Mouse (Mus musculus): ENCODE data around the gene Mtmr14. TPM values are rescaled to one million over a fixed set of nuclear protein-coding genes. Genes with fewer than 3 reads are reported as not detected.

The Mtmr14 gene
- polyA plus RNA-seq, 1 experiment from 2014 or later, result 35.6 TPM

DNA sequence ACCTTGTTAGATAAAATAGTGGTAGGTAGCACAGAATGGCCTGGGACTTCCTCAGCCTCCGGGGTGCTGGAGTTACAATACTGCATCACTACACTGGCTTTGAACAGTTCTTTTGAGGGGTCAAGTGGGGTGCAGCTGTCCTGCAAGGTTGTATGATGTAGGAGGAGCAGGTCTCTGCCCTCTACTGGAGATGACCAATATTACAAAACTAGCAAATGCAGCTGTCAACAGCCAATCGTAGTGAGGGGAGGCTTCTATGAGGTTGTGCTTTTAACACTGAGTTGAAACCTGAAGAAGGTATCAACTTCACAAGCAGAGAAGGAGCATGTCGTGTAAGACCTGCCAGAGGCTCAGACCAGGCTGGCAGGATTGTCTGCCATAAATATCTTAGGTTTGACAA is 64.6 kb downstream of the Mtmr14 start:
- Histone ChIP-seq H3K4me3 (replicated peaks) (no peak overlapping the region), H3K36me3 (no peaks in the 10 kb centered on the region), H3K27me3 (no peaks in the 10 kb centered on the region), H3K27ac (replicated peaks) (no peak overlapping the region), H3K4me1 (0 out of 2 replicates have a peak, but pooled peaks cover 3% of the 10 kb centered on the region), H3K9ac (no peak overlapping the region), H3K9me3 (replicated peaks) (no peaks in the 10 kb centered on the region), H3K4me2 (replicated peaks) (no peak overlapping the region)
- no peak for ATAC-seq (ENCODE audit: insufficient number of reproducible peaks, low FRiP score, low TSS enrichment, low read depth)
- 23% methylated on average over 3 of the region's 3 CpGs for WGBS

DNA sequence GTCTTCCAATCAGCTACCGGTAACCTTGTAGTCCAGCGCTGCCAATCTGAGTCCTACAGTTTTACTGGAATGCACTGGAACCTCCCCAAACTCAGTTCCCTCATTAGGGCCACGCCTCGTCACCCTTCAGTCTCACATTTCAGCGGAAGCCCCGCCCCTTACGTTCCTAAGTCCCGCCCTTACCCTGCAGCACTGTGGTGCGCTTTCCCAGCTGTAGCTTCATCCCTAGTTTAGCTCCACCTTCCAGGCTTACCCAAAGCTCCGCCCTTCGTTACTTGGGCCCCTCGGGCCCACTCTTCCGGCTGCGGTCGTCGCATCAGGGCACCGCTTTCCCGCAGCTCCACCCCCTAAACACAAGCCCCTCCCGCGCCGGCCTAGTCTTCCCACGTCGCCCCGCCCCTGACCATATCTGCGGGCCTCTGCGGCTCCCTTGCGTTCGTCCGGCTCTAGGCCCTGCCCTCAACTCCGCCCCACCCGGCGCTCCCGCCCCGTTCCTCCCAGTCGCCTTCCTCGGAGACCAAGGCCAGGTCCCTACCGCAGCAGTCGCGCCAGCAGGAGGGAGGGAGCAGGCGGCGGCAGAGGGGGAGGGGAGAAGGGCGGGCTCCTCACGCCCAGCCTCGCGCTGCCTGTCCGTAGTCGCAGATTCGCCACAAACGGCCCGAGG is 68.8 kb downstream of the Mtmr14 start:
- Histone ChIP-seq H3K4me2 (replicated peaks) (peak overlapping the region; percentile 96), H3K27me3 (no peaks in the 10 kb centered on the region), H3K9me3 (replicated peaks) (no peaks in the 10 kb centered on the region), H3K36me3 (peaks cover 17% of the 10 kb centered on the region), H3K4me3 (replicated peaks) (peak overlapping the region; percentile 100), H3K9ac (peak overlapping the region; percentile 98), H3K4me1 (peaks cover 22% of the 10 kb centered on the region), H3K27ac (replicated peaks) (peak overlapping the region; percentile 99)
- peak; percentile 98 for ATAC-seq (ENCODE audit: insufficient number of reproducible peaks, low FRiP score, low TSS enrichment, low read depth)
- under 1% methylated on average over 47 of the region's 50 CpGs for WGBS

DNA sequence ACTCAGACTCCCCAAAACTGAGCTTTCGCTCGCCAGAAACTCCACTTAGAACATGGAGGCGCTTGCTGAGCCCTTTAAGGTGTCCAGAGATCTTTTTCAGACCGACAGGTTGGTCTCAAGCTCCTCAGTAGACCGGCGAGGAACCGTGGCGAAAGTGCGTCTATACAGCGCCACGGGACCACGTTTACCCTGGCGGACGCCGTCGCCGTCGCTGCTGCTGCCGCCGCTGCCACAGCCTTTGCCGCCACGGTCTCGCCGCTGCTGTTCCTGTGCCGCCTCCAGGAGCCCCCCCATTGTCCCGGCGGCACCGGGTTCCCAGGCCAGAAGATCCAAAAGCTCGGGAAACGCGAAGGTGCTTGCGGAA is 69.3 kb downstream of the Mtmr14 start, which contains the start of gene Brpf1:
Gene Brpf1, plus strand, starts transcription at position 152 of the 364 bp plus-strand sequence.
- Histone ChIP-seq H3K4me3 (replicated peaks) (peak within 1 kb of the TSS; percentile 100), H3K27me3 (no peaks in the 10 kb centered on the region), H3K36me3 (peaks cover 18% of the 10 kb centered on the region), H3K4me1 (peaks cover 22% of the 10 kb centered on the region), H3K27ac (replicated peaks) (peak within 1 kb of the TSS; percentile 99), H3K4me2 (replicated peaks) (peak within 1 kb of the TSS; percentile 96), H3K9me3 (replicated peaks) (no peaks in the 10 kb centered on the region), H3K9ac (peak within 1 kb of the TSS; percentile 98)
- peak; percentile 63 for ATAC-seq (ENCODE audit: insufficient number of reproducible peaks, low FRiP score, low TSS enrichment, low read depth)
- WGBS, result 0% methylated on average over 32 of the region's 32 CpGs

DNA sequence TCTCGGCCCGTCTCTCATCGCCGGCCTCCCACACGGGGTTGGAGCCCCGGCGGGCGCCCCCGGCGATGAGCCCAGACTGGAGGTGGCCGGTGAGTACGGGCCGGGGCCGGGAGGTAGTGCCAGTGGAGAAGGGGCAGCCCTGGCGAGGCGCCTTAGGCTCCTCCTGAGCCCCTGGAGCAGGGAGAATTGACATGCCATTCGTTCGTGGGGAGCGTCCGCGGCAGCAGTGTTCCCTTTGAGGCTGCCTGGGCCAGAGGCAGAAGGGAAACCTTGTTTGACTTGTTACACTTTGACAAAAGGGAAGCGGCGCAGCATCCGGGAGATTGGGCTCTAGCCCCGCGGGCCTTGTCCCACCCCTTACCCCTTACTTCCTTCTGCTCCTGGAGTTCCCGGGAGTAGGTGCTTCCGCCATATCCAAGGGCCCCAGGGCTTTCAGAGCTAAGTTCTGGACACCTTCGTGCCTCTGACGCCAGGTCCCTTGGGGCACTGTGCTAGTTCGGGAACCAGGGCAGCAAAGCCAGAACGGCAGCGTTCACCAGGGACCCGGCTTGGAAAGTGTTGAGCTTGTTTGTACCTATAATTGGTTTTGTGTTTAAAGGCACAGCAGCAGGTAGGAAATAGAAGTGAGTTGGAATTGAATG is 70.0 kb downstream of the Mtmr14 start:
- WGBS, result under 1% methylated on average over 32 of the region's 34 CpGs
- Histone ChIP-seq H3K4me3 (replicated peaks) (peak overlapping the region; percentile 100), H3K4me2 (replicated peaks) (peak overlapping the region; percentile 96), H3K27ac (replicated peaks) (peak overlapping the region; percentile 99), H3K9me3 (replicated peaks) (no peaks in the 10 kb centered on the region), H3K9ac (peak overlapping the region; percentile 98), H3K4me1 (peaks cover 22% of the 10 kb centered on the region), H3K36me3 (peaks cover 24% of the 10 kb centered on the region), H3K27me3 (no peaks in the 10 kb centered on the region)
- no peak for ATAC-seq (ENCODE audit: insufficient number of reproducible peaks, low FRiP score, low TSS enrichment, low read depth)

DNA sequence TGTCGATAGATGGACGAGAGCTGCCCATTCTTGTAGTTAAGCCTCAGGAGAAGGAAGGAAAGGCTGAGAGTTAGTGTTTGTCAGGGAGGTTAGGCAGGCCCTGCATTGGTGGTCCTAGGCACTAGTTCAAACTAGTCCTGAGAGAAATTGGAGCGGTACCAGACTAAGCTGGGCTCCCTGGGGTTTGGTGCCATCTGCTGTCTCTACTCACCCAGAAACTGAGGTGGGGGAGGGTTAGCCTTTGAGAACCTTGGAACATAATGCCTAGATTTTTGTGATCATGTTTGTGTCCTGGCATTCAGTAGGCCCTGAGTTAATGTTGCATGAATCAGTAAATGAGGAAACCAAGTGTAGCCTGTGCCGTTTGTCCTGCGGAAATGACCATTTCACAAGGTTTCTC is 70.5 kb downstream of the Mtmr14 start:
- no peak for ATAC-seq (ENCODE audit: insufficient number of reproducible peaks, low FRiP score, low TSS enrichment, low read depth)
- peak overlapping the region; percentile 96 for H3K4me2 ChIP-seq (replicated peaks)
- H3K4me1 ChIP-seq, result peaks cover 22% of the 10 kb centered on the region
- H3K36me3 ChIP-seq, result peaks cover 29% of the 10 kb centered on the region
- H3K27ac ChIP-seq (replicated peaks), result peak overlapping the region; percentile 99; the same call in 1 of the 2 replicates
- H3K9ac ChIP-seq, result peak overlapping the region; percentile 98
- peak overlapping the region; percentile 100 for H3K4me3 ChIP-seq (replicated peaks)
- no peaks in the 10 kb centered on the region for H3K27me3 ChIP-seq
- H3K9me3 ChIP-seq (replicated peaks), result no peaks in the 10 kb centered on the region
- WGBS, result 31% methylated on average over 5 of the region's 5 CpGs

DNA sequence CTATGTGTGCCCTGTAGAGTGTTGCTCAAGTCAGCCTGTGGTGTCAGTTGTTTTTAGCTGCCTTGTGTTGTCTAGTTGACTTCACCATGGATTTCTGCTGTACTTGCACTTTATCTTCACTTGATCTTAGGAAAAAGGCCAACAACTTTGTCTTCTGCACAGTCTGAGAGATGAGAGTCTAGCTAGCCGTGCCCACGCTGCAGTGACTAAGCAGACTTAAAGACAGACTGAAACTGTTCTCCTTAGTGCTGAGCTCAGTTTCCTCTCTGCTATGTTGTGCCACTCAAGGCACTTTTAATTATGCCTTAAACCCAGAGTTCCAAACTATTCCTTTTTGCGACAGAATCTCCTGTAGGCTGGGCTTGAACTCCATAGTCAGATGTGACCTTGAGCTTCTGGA is 78.3 kb downstream of the Mtmr14 start:
- 90% methylated on average over 3 of the region's 3 CpGs for WGBS
- no peak overlapping the region for H3K4me3 ChIP-seq (replicated peaks)
- no peaks in the 10 kb centered on the region for H3K9me3 ChIP-seq (replicated peaks)
- H3K4me1 ChIP-seq, result no peaks in the 10 kb centered on the region
- ATAC-seq (ENCODE audit: insufficient number of reproducible peaks, low FRiP score, low TSS enrichment, low read depth), result no peak
- H3K4me2 ChIP-seq (replicated peaks), result no peak overlapping the region
- no peak overlapping the region for H3K9ac ChIP-seq
- peaks cover 90% of the 10 kb centered on the region for H3K36me3 ChIP-seq
- H3K27ac ChIP-seq (replicated peaks), result no peak overlapping the region
- no peaks in the 10 kb centered on the region for H3K27me3 ChIP-seq

DNA sequence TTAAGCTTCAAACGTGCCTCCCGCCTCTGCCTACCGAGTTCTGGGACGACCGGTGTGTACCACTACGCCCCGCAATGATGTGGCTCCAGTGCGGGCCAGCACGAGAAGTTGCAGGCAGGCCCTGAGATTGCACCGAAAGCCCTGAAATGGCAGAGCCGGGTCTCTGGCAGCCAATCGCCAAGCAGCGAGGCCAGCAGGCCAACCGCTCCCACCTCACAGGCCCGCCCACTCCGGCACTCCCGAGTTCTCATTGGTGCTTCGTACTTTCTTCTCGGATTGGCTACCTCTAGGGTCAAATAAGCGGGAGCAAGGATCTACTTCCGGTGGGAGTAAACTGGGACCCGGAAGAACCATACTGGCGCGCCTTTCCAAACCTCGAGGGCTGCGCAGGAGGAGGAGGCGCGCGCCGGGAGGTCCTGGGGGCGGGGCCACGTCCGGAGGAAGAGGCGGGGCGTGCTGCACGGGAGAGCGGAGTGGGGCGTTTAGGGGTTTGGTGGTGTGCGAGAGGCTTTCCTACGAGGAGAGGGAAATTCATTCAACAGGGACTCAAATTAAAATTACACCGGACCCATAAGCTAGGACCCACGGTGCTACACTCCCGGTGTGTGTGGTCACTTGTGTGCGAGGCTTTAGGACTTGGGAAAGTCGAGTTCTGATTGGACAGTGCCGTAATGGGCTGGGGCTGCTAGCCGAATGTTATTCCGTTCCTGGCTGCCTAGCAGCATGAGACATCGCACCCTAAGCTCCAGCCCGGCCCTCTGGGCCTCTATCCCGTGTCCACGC is 89.1 kb downstream of the Mtmr14 start, which contains the start of gene Ogg1:
Gene Ogg1, plus strand, starts transcription at position 440 of the 783 bp plus-strand sequence.
- H3K27ac ChIP-seq (replicated peaks), result peak within 1 kb of the TSS; percentile 93

DNA sequence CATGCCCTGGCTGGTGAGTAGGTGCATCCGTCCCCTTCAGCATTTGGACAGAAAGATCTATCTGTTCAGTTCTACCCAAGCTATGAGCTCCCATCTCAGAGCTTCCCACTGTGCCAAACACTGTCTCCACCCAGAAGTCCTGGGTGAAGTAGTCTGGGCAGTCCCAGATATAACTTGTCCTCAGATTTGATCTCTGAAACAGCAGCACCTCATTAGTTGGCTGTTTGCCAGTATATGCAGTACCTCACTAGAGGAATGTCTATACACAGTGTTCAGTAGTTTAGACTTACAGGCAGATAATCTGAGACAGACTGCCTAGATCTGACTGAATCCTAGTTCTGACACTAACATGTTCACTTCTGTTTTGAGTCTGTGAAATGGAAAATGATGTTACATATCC is 91.8 kb downstream of the Mtmr14 start:
- ATAC-seq (ENCODE audit: insufficient number of reproducible peaks, low FRiP score, low TSS enrichment, low read depth), result no peak
- 90% methylated on average over 1 of the region's 1 CpGs for WGBS
- Histone ChIP-seq H3K36me3 (peaks cover 41% of the 10 kb centered on the region), H3K27ac (replicated peaks) (no peak overlapping the region), H3K4me2 (replicated peaks) (no peak overlapping the region), H3K9me3 (replicated peaks) (no peaks in the 10 kb centered on the region), H3K9ac (no peak overlapping the region), H3K27me3 (no peaks in the 10 kb centered on the region), H3K4me3 (replicated peaks) (no peak overlapping the region), H3K4me1 (peaks cover 19% of the 10 kb centered on the region; the same call in 1 of the 2 replicates)

More for the DNA sequence above, 89.1 kb downstream of the Mtmr14 start, which contains the start of gene Ogg1:
- Histone ChIP-seq H3K27me3 (no peaks in the 10 kb centered on the region), H3K4me2 (replicated peaks) (peak within 1 kb of the TSS; percentile 88), H3K36me3 (peaks cover 51% of the 10 kb centered on the region), H3K4me1 (peaks cover 15% of the 10 kb centered on the region; the same call in 1 of the 2 replicates), H3K4me3 (replicated peaks) (peak within 1 kb of the TSS; percentile 63), H3K9me3 (replicated peaks) (no peaks in the 10 kb centered on the region), H3K9ac (peak within 1 kb of the TSS; percentile 78)
- under 1% methylated on average over 52 of the region's 52 CpGs for WGBS
- ATAC-seq (ENCODE audit: insufficient number of reproducible peaks, low FRiP score, low TSS enrichment, low read depth), result peak; percentile 98

DNA sequence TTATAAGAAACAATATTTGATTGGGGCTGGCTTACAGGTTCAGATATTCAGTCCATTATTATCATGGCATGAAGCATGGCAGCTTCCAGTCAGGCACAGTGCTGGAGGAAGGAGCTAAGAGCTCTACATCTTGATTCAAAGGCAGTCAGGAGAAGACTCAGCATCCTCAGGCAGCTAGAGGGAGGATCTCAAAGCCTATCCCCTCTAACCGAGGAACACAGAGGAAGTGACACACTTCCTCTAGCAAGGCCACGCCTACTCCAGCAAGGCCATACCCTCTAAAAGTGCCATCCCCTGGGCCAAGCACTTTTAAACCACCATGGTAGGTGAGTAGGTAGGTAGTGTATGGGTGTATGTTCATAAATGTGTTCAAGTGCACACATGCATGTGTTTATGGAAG is 92.9 kb downstream of the Mtmr14 start:
- H3K4me1 ChIP-seq, result peaks cover 16% of the 10 kb centered on the region; the same call in 1 of the 2 replicates
- H3K27me3 ChIP-seq, result no peaks in the 10 kb centered on the region
- peaks cover 47% of the 10 kb centered on the region for H3K36me3 ChIP-seq
- WGBS, result 46% methylated on average over 2 of the region's 2 CpGs
- H3K9me3 ChIP-seq (replicated peaks), result no peaks in the 10 kb centered on the region
- H3K27ac ChIP-seq (replicated peaks), result no peak overlapping the region
- ATAC-seq (ENCODE audit: insufficient number of reproducible peaks, low FRiP score, low TSS enrichment, low read depth), result no peak
- H3K4me2 ChIP-seq (replicated peaks), result no peak overlapping the region
- no peak overlapping the region for H3K4me3 ChIP-seq (replicated peaks)
- H3K9ac ChIP-seq, result no peak overlapping the region

Measured in embryonic facial prominence, embryonic 15.5 days (tissue).